ENCODE assay signal across 25 mouse cellular contexts in the genomic region with DNA sequence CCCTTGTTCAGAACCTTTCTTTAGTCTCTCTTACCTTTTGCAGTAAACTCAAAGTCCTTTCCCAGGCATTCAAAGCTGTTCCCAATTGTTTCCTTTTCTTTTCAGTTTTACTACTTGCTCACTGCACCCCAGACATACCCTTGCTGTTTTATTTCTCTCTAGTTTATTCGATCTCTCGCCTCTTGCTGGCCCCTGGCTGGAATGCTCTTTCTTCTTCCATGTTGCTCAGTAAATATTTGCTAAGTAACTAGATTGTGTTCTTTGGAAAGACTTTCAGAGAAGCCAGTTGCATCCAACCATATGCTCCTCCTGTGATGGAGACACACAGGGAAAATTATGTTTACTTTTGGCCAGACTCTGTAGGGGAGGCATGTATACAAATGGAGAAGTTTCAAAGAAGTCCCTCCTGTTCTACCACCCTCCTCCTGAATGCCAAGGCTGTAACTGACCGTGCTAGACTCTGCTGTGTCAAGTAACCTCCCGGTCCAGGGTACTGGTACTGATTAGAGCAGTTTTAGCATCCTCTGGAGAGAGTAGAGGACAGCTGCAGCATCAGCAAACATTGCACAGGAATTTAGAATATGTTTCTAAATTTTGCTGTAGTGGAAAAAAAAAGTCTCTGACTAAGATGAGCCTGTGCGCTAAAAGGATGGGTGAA. TPM values are rescaled to one million over a fixed set of nuclear protein-coding genes. Genes with fewer than 3 reads are reported as not detected.
A peak's percentile ranks its signal among the peaks of the same experiment; 100 is the strongest.
DNase-seq lines count a peak whose midpoint lies in the region; ATAC-seq lines count a peak whose summit lies in the region.
"Had no signal": no experiment of that assay in that cellular context is flagged by ENCODE, and none has a peak within 500 bp of the region (broad histone marks: within the 10 kb centered on the region; RNA-seq: fewer than 3 reads in every experiment).

No protein-coding gene starts in this region.

- H3K9ac ChIP-seq in kidney, embryonic 16.5 days (replicated peaks; ENCODE audit: low read length) = no peak overlapping the region
- H3K9ac ChIP-seq in midbrain, embryonic 11.5 days (ENCODE audit: low read length) = no peak overlapping the region
- H3K9ac ChIP-seq in midbrain, embryonic 16.5 days (ENCODE audit: low read depth, low read length) = no peak overlapping the region
- no peak overlapping the region for H3K9ac ChIP-seq in stomach, embryonic 16.5 days (ENCODE audit: low read length)
- H3K9ac ChIP-seq: forebrain, postnatal 0 days; heart, embryonic 13.5 days; hindbrain, embryonic 14.5 days; liver, embryonic 15.5 days had no signal

- H3K9me3 ChIP-seq in kidney, embryonic 16.5 days (ENCODE audit: low read length) = no peaks in the 10 kb centered on the region
- H3K9me3 ChIP-seq in midbrain, embryonic 11.5 days (ENCODE audit: control insufficient read depth, low read length) = no peaks in the 10 kb centered on the region
- no peaks in the 10 kb centered on the region for H3K9me3 ChIP-seq in midbrain, embryonic 16.5 days (replicated peaks; ENCODE audit: control insufficient read depth, low read length, poor library complexity, severe bottlenecking)
- no peaks in the 10 kb centered on the region for H3K9me3 ChIP-seq in stomach, embryonic 16.5 days (replicated peaks; ENCODE audit: control insufficient read depth, low read length)
- H3K9me3 ChIP-seq: heart, embryonic 13.5 days; liver, embryonic 15.5 days had no signal

- 0 out of 2 replicates have a peak, but pooled peaks have one; percentile 12 for ATAC-seq in kidney, embryonic 16.5 days (ENCODE audit: low FRiP score, low TSS enrichment)
- ATAC-seq in midbrain, embryonic 11.5 days (ENCODE audit: low FRiP score) = no peak
- ATAC-seq in midbrain, embryonic 16.5 days = no peak
- ATAC-seq in stomach, embryonic 16.5 days (ENCODE audit: insufficient read depth, low FRiP score) = 0 out of 2 replicates have a peak, but pooled peaks have one; percentile 33
- no peak for ATAC-seq in megakaryocyte-erythroid progenitor cell, adult 5-6 weeks (replicated peaks; ENCODE audit: low FRiP score, low TSS enrichment, poor library complexity, severe bottlenecking)
- ATAC-seq: activated CD4-positive, CD25-positive, alpha-beta regulatory T cell, adult 4 months; forebrain, postnatal 0 days had no signal

- H3K27ac ChIP-seq in kidney, embryonic 16.5 days (ENCODE audit: low read length) = peak overlapping the region; percentile 27; the same call in 1 of the 2 replicates
- peak overlapping the region; percentile 0; the same call in 1 of the 2 replicates for H3K27ac ChIP-seq in midbrain, embryonic 11.5 days (ENCODE audit: low read depth, low read length)
- no peak overlapping the region for H3K27ac ChIP-seq in midbrain, embryonic 16.5 days (ENCODE audit: low read length)
- peak overlapping the region; percentile 46; the same call in 1 of the 2 replicates for H3K27ac ChIP-seq in stomach, embryonic 16.5 days (ENCODE audit: low read length)
- H3K27ac ChIP-seq: heart, adult 2 months; heart, embryonic 13.5 days; hindbrain, embryonic 14.5 days; liver, embryonic 15.5 days had no signal

- H3K27me3 ChIP-seq in kidney, embryonic 16.5 days (ENCODE audit: insufficient read depth, low read length) = no peaks in the 10 kb centered on the region
- H3K27me3 ChIP-seq in midbrain, embryonic 11.5 days (ENCODE audit: control insufficient read depth, insufficient read depth, low read length) = no peaks in the 10 kb centered on the region
- no peaks in the 10 kb centered on the region for H3K27me3 ChIP-seq in midbrain, embryonic 16.5 days (ENCODE audit: control insufficient read depth, insufficient read depth, low read depth, low read length)
- H3K27me3 ChIP-seq in stomach, embryonic 16.5 days (ENCODE audit: control insufficient read depth, insufficient read depth, low read length) = no peaks in the 10 kb centered on the region
- H3K27me3 ChIP-seq: liver, embryonic 15.5 days had no signal

- H3K36me3 ChIP-seq in kidney, embryonic 16.5 days (ENCODE audit: insufficient read depth, low read length) = no peaks in the 10 kb centered on the region
- no peaks in the 10 kb centered on the region for H3K36me3 ChIP-seq in midbrain, embryonic 11.5 days (ENCODE audit: control insufficient read depth, insufficient read depth, low read length)
- H3K36me3 ChIP-seq in midbrain, embryonic 16.5 days (ENCODE audit: control insufficient read depth, insufficient read depth, low read length) = no peaks in the 10 kb centered on the region
- H3K36me3 ChIP-seq in stomach, embryonic 16.5 days (ENCODE audit: control insufficient read depth, insufficient read depth, low read length) = no peaks in the 10 kb centered on the region
- H3K36me3 ChIP-seq: heart, embryonic 13.5 days; liver, embryonic 15.5 days had no signal

- WGBS in kidney, embryonic 16.5 days = 43% methylated on average over 5 of the region's 5 CpGs
- 74% methylated on average over 5 of the region's 5 CpGs for WGBS in midbrain, embryonic 11.5 days
- WGBS in midbrain, embryonic 16.5 days = 73% methylated on average over 5 of the region's 5 CpGs
- 26% methylated on average over 5 of the region's 5 CpGs for WGBS in stomach, embryonic 16.5 days

- peaks cover 6% of the 10 kb centered on the region; the same call in 1 of the 2 replicates for H3K4me1 ChIP-seq in kidney, embryonic 16.5 days (ENCODE audit: insufficient read depth, low read length)
- no peaks in the 10 kb centered on the region for H3K4me1 ChIP-seq in midbrain, embryonic 11.5 days (ENCODE audit: control insufficient read depth, insufficient read depth, low read length)
- H3K4me1 ChIP-seq in midbrain, embryonic 16.5 days (ENCODE audit: control insufficient read depth, insufficient read depth, low read length) = no peaks in the 10 kb centered on the region
- no peaks in the 10 kb centered on the region; the same call in 1 of the 2 replicates for H3K4me1 ChIP-seq in stomach, embryonic 16.5 days (ENCODE audit: control insufficient read depth, insufficient read depth, low read length)

- peak; percentile 9 for DNase-seq in embryo, embryonic 9.5 days (ENCODE audit: extremely low spot score)
- DNase-seq in embryo, embryonic 11 days = no peak
- no peak for DNase-seq in kidney, adult 8-10 months
- no peak for DNase-seq in midbrain, embryonic 11.5 days (ENCODE audit: low spot score, missing footprints)
- DNase-seq: adrenal gland, adult 8-10 months; cerebellum, adult 18-20 months; cerebellum, postnatal 25 days; forebrain, postnatal 0 days; gastrocnemius, postnatal 36 days; heart, adult 2 months; kidney, adult 11 months; kidney, postnatal 36 days; layer of hippocampus, postnatal 36 days; liver; lung, postnatal 36 days; right cerebral cortex, adult 18-20 months; thymus, postnatal 25 days had no signal

- H3K4me3 ChIP-seq in kidney, embryonic 16.5 days (ENCODE audit: low read length) = no peak overlapping the region
- H3K4me3 ChIP-seq in midbrain, embryonic 11.5 days (ENCODE audit: low read depth, low read length) = no peak overlapping the region
- H3K4me3 ChIP-seq in midbrain, embryonic 16.5 days (ENCODE audit: low read depth, low read length) = no peak overlapping the region
- no peak overlapping the region for H3K4me3 ChIP-seq in stomach, embryonic 16.5 days (replicated peaks; ENCODE audit: low read length)
- H3K4me3 ChIP-seq: heart, adult 2 months; heart, embryonic 13.5 days; liver, embryonic 15.5 days had no signal

- no peak overlapping the region for H3K4me2 ChIP-seq in kidney, embryonic 16.5 days (replicated peaks; ENCODE audit: low read depth, low read length)
- no peak overlapping the region for H3K4me2 ChIP-seq in midbrain, embryonic 11.5 days
- H3K4me2 ChIP-seq in midbrain, embryonic 16.5 days (ENCODE audit: low read length) = no peak overlapping the region
- H3K4me2 ChIP-seq in stomach, embryonic 16.5 days (ENCODE audit: low read depth, low read length) = no peak overlapping the region
- H3K4me2 ChIP-seq: heart, embryonic 13.5 days; hindbrain, embryonic 14.5 days; liver, embryonic 15.5 days had no signal

RNA-seq across cellular contexts. Expression of a gene that starts 18.0 kb away (rescaled TPM):
- 95.7 and 96.1 TPM in 2 replicates for polyA plus RNA-seq in kidney, embryonic 16.5 days (2015; fragmentation: Nextera tagmentation; extraction: Ambion mirVana)
- polyA plus RNA-seq in midbrain, embryonic 11.5 days (2014; fragmentation: Nextera tagmentation; extraction: Ambion mirVana) = 127 and 132 TPM in 2 replicates
- polyA plus RNA-seq in midbrain, embryonic 16.5 days (2015; fragmentation: Nextera tagmentation; extraction: Ambion mirVana) = 112 and 114 TPM in 2 replicates
- 65.8 and 71.2 TPM in 2 replicates for polyA plus RNA-seq in stomach, embryonic 16.5 days (2015; fragmentation: Nextera tagmentation; extraction: Ambion mirVana)
- total RNA-seq in megakaryocyte-erythroid progenitor cell, adult 5-6 weeks (2014; fragmentation: Nextera tagmentation) = 58.1 and 88.6 TPM in 2 replicates
- total RNA-seq in megakaryocyte-erythroid progenitor cell, adult 5-6 weeks (2017) = 52.7 and 62.7 TPM in 2 replicates

RNA-seq across cellular contexts. Expression of a gene that starts 45.9 kb away (rescaled TPM):
- polyA plus RNA-seq in kidney, embryonic 16.5 days (2015; fragmentation: Nextera tagmentation; extraction: Ambion mirVana) = 9.0 and 9.4 TPM in 2 replicates
- polyA plus RNA-seq in midbrain, embryonic 11.5 days (2014; fragmentation: Nextera tagmentation; extraction: Ambion mirVana) = 4.6 and 5.7 TPM in 2 replicates
- 6.0 and 6.3 TPM in 2 replicates for polyA plus RNA-seq in midbrain, embryonic 16.5 days (2015; fragmentation: Nextera tagmentation; extraction: Ambion mirVana)
- 19.2 and 20.2 TPM in 2 replicates for polyA plus RNA-seq in stomach, embryonic 16.5 days (2015; fragmentation: Nextera tagmentation; extraction: Ambion mirVana)
- 0.35 TPM in 1 of 2 replicates, not detected in the other for total RNA-seq in megakaryocyte-erythroid progenitor cell, adult 5-6 weeks (2014; fragmentation: Nextera tagmentation)
- total RNA-seq in megakaryocyte-erythroid progenitor cell, adult 5-6 weeks (2017) = 0.50 TPM in 1 of 2 replicates, not detected in the other

Comparison
In these comparisons a context has a peak if more than half of its experiments do, and no peak if none do; other contexts are left out.
1. ATAC-seq: peak in kidney, embryonic 16.5 days (single experiment) and stomach, embryonic 16.5 days (single experiment); none in midbrain, embryonic 11.5 days (single experiment), midbrain, embryonic 16.5 days (single experiment) and megakaryocyte-erythroid progenitor cell, adult 5-6 weeks (single experiment).